Mouse (Mus musculus): ENCODE data around the gene Shf. TPM values are rescaled to one million over a fixed set of nuclear protein-coding genes. Genes with fewer than 3 reads are reported as not detected.

Shf gene
- polyA plus RNA-seq, 1 experiment = 84.9 TPM

- TF ChIP-seq POLR2A (IDR thresholded peaks at IDR 0.05; ENCODE audit: borderline replicate concordance, extremely low read depth, insufficient read depth, insufficient read length, poor library complexity, severe bottlenecking) (no peak), CTCF (IDR thresholded peaks at IDR 0.05; ENCODE audit: borderline replicate concordance, extremely low read depth, insufficient read depth, insufficient read length) (peak; percentile 74)
- DNase-seq (ENCODE audit: low read depth) = peak; percentile 77
Measured at GRCm38 (mm10) chr2:122312722-122313417, 56.1 kb downstream of the Shf start.

- TF ChIP-seq POLR2A (IDR thresholded peaks at IDR 0.05; ENCODE audit: borderline replicate concordance, extremely low read depth, insufficient read depth, insufficient read length, poor library complexity, severe bottlenecking) = no peak
- DNase-seq (ENCODE audit: low read depth) = peak; percentile 74
Measured at GRCm38 (mm10) chr2:122311561-122311960, 57.4 kb downstream of the Shf start.

- peak; percentile 48 for DNase-seq (ENCODE audit: low read depth)
- TF ChIP-seq POLR2A (IDR thresholded peaks at IDR 0.05; ENCODE audit: borderline replicate concordance, extremely low read depth, insufficient read depth, insufficient read length, poor library complexity, severe bottlenecking) = no peak
- no peak for TF ChIP-seq CTCF (IDR thresholded peaks at IDR 0.05; ENCODE audit: borderline replicate concordance, extremely low read depth, insufficient read depth, insufficient read length)
Measured at GRCm38 (mm10) chr2:122309647-122310046, 59.3 kb downstream of the Shf start.

- TF ChIP-seq CTCF (IDR thresholded peaks at IDR 0.05; ENCODE audit: borderline replicate concordance, extremely low read depth, insufficient read depth, insufficient read length) = no peak
- no peak for TF ChIP-seq POLR2A (IDR thresholded peaks at IDR 0.05; ENCODE audit: borderline replicate concordance, extremely low read depth, insufficient read depth, insufficient read length, poor library complexity, severe bottlenecking)
- peak; percentile 55 for DNase-seq (ENCODE audit: low read depth)
Measured at GRCm38 (mm10) chr2:122306184-122306583, 62.8 kb downstream of the Shf start.

GRCm38 (mm10) chr2:122305097-122305892, 63.7 kb downstream of the Shf start:
- no peak for TF ChIP-seq CTCF (IDR thresholded peaks at IDR 0.05; ENCODE audit: borderline replicate concordance, extremely low read depth, insufficient read depth, insufficient read length)
- TF ChIP-seq POLR2A (IDR thresholded peaks at IDR 0.05; ENCODE audit: borderline replicate concordance, extremely low read depth, insufficient read depth, insufficient read length, poor library complexity, severe bottlenecking) = no peak

GRCm38 (mm10) chr2:122304544-122304943, 64.4 kb downstream of the Shf start:
- DNase-seq (ENCODE audit: low read depth) = no peak
- no peak for TF ChIP-seq POLR2A (IDR thresholded peaks at IDR 0.05; ENCODE audit: borderline replicate concordance, extremely low read depth, insufficient read depth, insufficient read length, poor library complexity, severe bottlenecking)
- TF ChIP-seq CTCF (IDR thresholded peaks at IDR 0.05; ENCODE audit: borderline replicate concordance, extremely low read depth, insufficient read depth, insufficient read length) = no peak

More at GRCm38 (mm10) chr2:122305097-122305892, 63.7 kb downstream of the Shf start:
- DNase-seq (ENCODE audit: low read depth) = no peak

- DNase-seq (ENCODE audit: low read depth) = peak; percentile 89
- TF ChIP-seq CTCF (IDR thresholded peaks at IDR 0.05; ENCODE audit: borderline replicate concordance, extremely low read depth, insufficient read depth, insufficient read length) = peak; percentile 90
- no peak for TF ChIP-seq POLR2A (IDR thresholded peaks at IDR 0.05; ENCODE audit: borderline replicate concordance, extremely low read depth, insufficient read depth, insufficient read length, poor library complexity, severe bottlenecking)
Measured at GRCm38 (mm10) chr2:122302574-122303241, 66.3 kb downstream of the Shf start.

- no peak for DNase-seq (ENCODE audit: low read depth)
- TF ChIP-seq POLR2A (IDR thresholded peaks at IDR 0.05; ENCODE audit: borderline replicate concordance, extremely low read depth, insufficient read depth, insufficient read length, poor library complexity, severe bottlenecking) (no peak), CTCF (IDR thresholded peaks at IDR 0.05; ENCODE audit: borderline replicate concordance, extremely low read depth, insufficient read depth, insufficient read length) (no peak)
Measured at GRCm38 (mm10) chr2:122301921-122302573, 66.9 kb downstream of the Shf start.

- TF ChIP-seq CTCF (IDR thresholded peaks at IDR 0.05; ENCODE audit: borderline replicate concordance, extremely low read depth, insufficient read depth, insufficient read length) = no peak
- TF ChIP-seq POLR2A (IDR thresholded peaks at IDR 0.05; ENCODE audit: borderline replicate concordance, extremely low read depth, insufficient read depth, insufficient read length, poor library complexity, severe bottlenecking) = no peak
Measured at GRCm38 (mm10) chr2:122301081-122301920, 67.7 kb downstream of the Shf start.

GRCm38 (mm10) chr2:122300656-122301020, 68.3 kb downstream of the Shf start:
- no peak for TF ChIP-seq POLR2A (IDR thresholded peaks at IDR 0.05; ENCODE audit: borderline replicate concordance, extremely low read depth, insufficient read depth, insufficient read length, poor library complexity, severe bottlenecking)
- TF ChIP-seq CTCF (IDR thresholded peaks at IDR 0.05; ENCODE audit: borderline replicate concordance, extremely low read depth, insufficient read depth, insufficient read length) = no peak
- DNase-seq (ENCODE audit: low read depth) = no peak

More at GRCm38 (mm10) chr2:122301081-122301920, 67.7 kb downstream of the Shf start:
- DNase-seq (ENCODE audit: low read depth) = peak; percentile 64
